In genomic region chr11:66519386-66519785, GRCm38 (mm10) we compare ENCODE assay signal across 18 mouse cellular contexts. TPM values are rescaled to one million over a fixed set of nuclear protein-coding genes. Genes with fewer than 3 reads are reported as not detected.
"Had no signal": no experiment of that assay in that cellular context is flagged by ENCODE, and none has a peak within 500 bp of the region (broad histone marks: within the 10 kb centered on the region; RNA-seq: fewer than 3 reads in every experiment).

No protein-coding gene starts in this region.

- H3K9ac ChIP-seq: limb, embryonic 12.5 days; limb, embryonic 15.5 days; liver, embryonic 14.5 days; liver, postnatal 0 days; lung, embryonic 15.5 days had no signal

- DNase-seq: layer of hippocampus, postnatal 36 days; left cerebral cortex, postnatal 4 days; liver, postnatal 0 days; lung, postnatal 14 days; lung, postnatal 4 days; midbrain, embryonic 14.5 days; thymus, adult 2 months; thymus, postnatal 14 days; thymus, postnatal 4 days had no signal

- H3K9me3 ChIP-seq: limb, embryonic 12.5 days; limb, embryonic 15.5 days; lung, embryonic 15.5 days had no signal

- H3K27ac ChIP-seq: limb, embryonic 12.5 days; limb, embryonic 15.5 days; liver, embryonic 14.5 days; lung, embryonic 15.5 days; stomach, postnatal 0 days had no signal

- ATAC-seq: intestine, postnatal 0 days; liver, postnatal 0 days had no signal

- H3K4me1 ChIP-seq: limb, embryonic 12.5 days; limb, embryonic 15.5 days; lung, embryonic 15.5 days had no signal

- H3K36me3 ChIP-seq: limb, embryonic 12.5 days; limb, embryonic 15.5 days; lung, embryonic 15.5 days had no signal

- H3K4me2 ChIP-seq: limb, embryonic 12.5 days; limb, embryonic 15.5 days; liver, embryonic 11.5 days; lung, embryonic 15.5 days; midbrain, embryonic 11.5 days had no signal

- H3K4me3 ChIP-seq: limb, embryonic 12.5 days; limb, embryonic 15.5 days; lung, embryonic 15.5 days had no signal

RNA-seq across cellular contexts. Expression of gene Shisa6, which starts 6.4 kb away (rescaled TPM):
- polyA plus RNA-seq: liver, postnatal 0 days; small intestine, adult 2 months had no signal
